Mouse (Mus musculus) embryonic fibroblast, embryonic 13.5 days (primary cell): ENCODE measurements at regions not wholly inside any gene's neighbourhood (a gene's known extent, or its start where the extent isn't known, plus 50 kb on each side); places are given as distances from the start of the nearest gene placed in this dataset.

ENCODE experiments used
- CTCF ChIP-seq: IDR thresholded peaks from 2 replicates; pipeline ENCODE4 v1.5.1; 2011; ENCODE audit warnings: mild to moderate bottlenecking, control low read depth, low read length, moderate library complexity, borderline replicate concordance; ENCODE audit not compliant: insufficient read depth
- POLR2A ChIP-seq: IDR thresholded peaks from 2 replicates; pipeline ENCODE4 v1.6.1; 2011; ENCODE audit warnings: low read depth, mild to moderate bottlenecking, control low read depth, low read length, moderate library complexity

- TF ChIP-seq CTCF (no peak), POLR2A (no peak)
Observed at GRCm38 (mm10) chr10:7325074-7325473, 113.0 kb upstream of the Cnksr3 start.
